In the genomic region with DNA sequence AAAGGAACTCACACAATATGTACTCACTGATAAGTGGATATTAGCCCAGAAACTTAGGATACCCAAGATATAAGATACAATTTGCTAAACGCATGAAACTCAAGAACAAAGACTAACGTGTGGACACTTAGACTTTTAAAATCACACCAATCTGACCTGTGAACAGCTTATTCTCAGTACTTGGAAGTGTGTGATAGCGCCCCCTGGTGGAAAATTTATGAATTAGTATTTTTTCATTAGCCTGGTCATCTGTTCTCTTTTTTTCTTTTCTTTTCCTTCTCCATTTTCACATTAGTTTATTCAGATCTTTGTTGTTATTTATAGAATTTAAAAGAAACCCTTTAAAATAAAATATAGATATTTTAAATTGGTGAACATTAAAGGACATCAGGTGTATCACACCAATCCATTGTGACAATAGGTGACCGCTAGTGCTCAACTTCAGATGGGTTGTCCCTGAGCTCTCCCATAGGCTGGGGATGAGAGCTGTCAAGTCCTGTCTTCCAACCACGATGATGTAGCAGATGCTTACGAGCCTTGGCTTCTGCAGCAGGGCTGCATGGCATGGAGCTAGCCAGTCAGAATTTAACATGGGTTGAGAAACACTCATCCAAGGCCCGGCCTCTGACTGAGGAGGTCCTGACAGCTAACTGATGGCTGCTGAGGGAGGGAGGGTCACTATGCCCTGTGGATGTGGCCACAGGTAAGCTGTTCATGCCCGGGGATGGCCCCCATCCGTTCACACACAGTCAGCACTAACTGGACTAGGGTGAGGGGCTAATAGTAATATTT, we compare ENCODE assay signal across 10 mouse cellular contexts. TPM values are rescaled to one million over a fixed set of nuclear protein-coding genes. Genes with fewer than 3 reads are reported as not detected.
DNase-seq lines count a peak whose midpoint lies in the region; ATAC-seq and TF ChIP-seq lines count a peak whose summit lies in the region.
"Had no signal": no experiment of that assay in that cellular context is flagged by ENCODE, and none has a peak within 500 bp of the region (broad histone marks: within the 10 kb centered on the region; RNA-seq: fewer than 3 reads in every experiment).

No protein-coding gene starts in this region.

- H3K27ac ChIP-seq in lung, embryonic 14.5 days (ENCODE audit: low read depth): no peak overlapping the region
- H3K27ac ChIP-seq: heart, embryonic 13.5 days had no signal

- H3K9me3 ChIP-seq in lung, embryonic 14.5 days (ENCODE audit: low read depth, low read length): no peaks in the 10 kb centered on the region
- H3K9me3 ChIP-seq: heart, embryonic 13.5 days had no signal

- WGBS in lung, embryonic 14.5 days: 48% methylated on average over 9 of the region's 9 CpGs

- ATAC-seq in cerebellum, adult (ENCODE audit: insufficient number of reproducible peaks, low FRiP score, low TSS enrichment): no peak
- ATAC-seq in lung, embryonic 14.5 days (ENCODE audit: insufficient read depth): no peak

- no peak overlapping the region for H3K4me2 ChIP-seq in lung, embryonic 14.5 days
- H3K4me2 ChIP-seq: heart, embryonic 13.5 days had no signal

- no peak overlapping the region for H3K4me3 ChIP-seq in lung, embryonic 14.5 days (ENCODE audit: low read depth, low read length)
- H3K4me3 ChIP-seq: heart, embryonic 13.5 days; myocyte had no signal

- no peaks in the 10 kb centered on the region for H3K4me1 ChIP-seq in lung, embryonic 14.5 days (ENCODE audit: insufficient read depth)
- H3K4me1 ChIP-seq: heart, embryonic 13.5 days had no signal

- H3K36me3 ChIP-seq in lung, embryonic 14.5 days (ENCODE audit: insufficient read depth): no peaks in the 10 kb centered on the region

- intact Hi-C loops in left cerebral cortex, postnatal 36 days (cut with DNase I): no loop called here

- peak; percentile 5 for DNase-seq in cerebellum, adult 11 months
- peak; percentile 14 for DNase-seq in left cerebral cortex, adult 11 months (ENCODE audit: low spot score)
- DNase-seq in left cerebral cortex, postnatal 36 days (ENCODE audit: low spot score in 2 of 2): no peak
- peak; percentile 46 for DNase-seq in c-Kit-positive CD71-positive TER-119-negative erythroid progenitor cells, embryonic 14.5 days (ENCODE audit: low read depth)
- DNase-seq in lung, embryonic 14.5 days: peak; percentile 79
- DNase-seq in urinary bladder, postnatal 10 days (ENCODE audit: low spot score): no peak
- DNase-seq in layer of hippocampus, postnatal 36 days: no peak

- no peak overlapping the region for H3K9ac ChIP-seq in lung, embryonic 14.5 days
- H3K9ac ChIP-seq: heart, embryonic 13.5 days had no signal

- TF ChIP-seq CTCF in lung, embryonic 14.5 days (IDR thresholded peaks at IDR 0.05; ENCODE audit: low read depth): peak; percentile 61

- H3K27me3 ChIP-seq in lung, embryonic 14.5 days (ENCODE audit: insufficient read depth, low read length): no peaks in the 10 kb centered on the region
- H3K27me3 ChIP-seq: heart, embryonic 13.5 days had no signal

RNA-seq across cellular contexts. Expression of a gene that starts 35.6 kb away (rescaled TPM):
- total RNA-seq in left cerebral cortex, postnatal 36 days (2021): 10 to 100 TPM; 45.5 to 56.8 TPM
- 37.3 and 38.5 TPM in 2 replicates for polyA plus RNA-seq in lung, embryonic 14.5 days (2014; fragmentation: Nextera tagmentation; extraction: Ambion mirVana)
- 10 to 100 TPM; 43.7 to 50.9 TPM for total RNA-seq in layer of hippocampus, postnatal 36 days (2021)

Comparison
In these comparisons a context has a peak if more than half of its experiments do, and no peak if none do; other contexts are left out.
1. DNase-seq: peak in cerebellum, adult 11 months (single experiment), left cerebral cortex, adult 11 months (single experiment), c-Kit-positive CD71-positive TER-119-negative erythroid progenitor cells, embryonic 14.5 days (single experiment) and lung, embryonic 14.5 days (single experiment); none in left cerebral cortex, postnatal 36 days (0 of 2), urinary bladder, postnatal 10 days (single experiment) and layer of hippocampus, postnatal 36 days (0 of 2).